Mouse (Mus musculus): ENCODE measurements around the gene Sec14l5. TPM values are rescaled to one million over a fixed set of nuclear protein-coding genes. Genes with fewer than 3 reads are reported as not detected.
A peak's percentile ranks its signal among the peaks of the same experiment; 100 is the strongest.

Gene Sec14l5
- polyA plus RNA-seq, 1 experiment from 2014 or later = 0.04 TPM

DNA sequence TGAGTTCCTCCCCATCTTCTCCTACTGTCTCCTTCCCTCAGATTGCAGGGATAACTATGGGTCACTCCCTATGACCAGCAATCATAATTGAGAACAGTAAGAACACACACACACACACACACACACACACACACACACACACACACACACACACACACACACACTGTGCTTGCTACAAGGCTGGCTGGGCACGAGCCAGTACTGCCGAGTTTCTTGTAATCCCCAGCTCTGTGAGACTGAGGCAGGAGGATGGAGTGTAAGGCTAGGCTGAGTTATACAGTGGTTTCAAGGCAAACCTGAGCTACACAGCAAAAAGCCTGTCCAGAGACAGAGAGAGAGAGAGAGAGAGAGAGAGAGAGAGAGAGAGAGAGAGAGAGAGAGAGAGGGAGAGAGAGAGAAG lies 16.7 kb upstream of the Sec14l5 start:
- H3K9me3 ChIP-seq (replicated peaks; ENCODE audit: control insufficient read depth, low read length) = no peaks in the 10 kb centered on the region
- no peaks in the 10 kb centered on the region; the same call in 1 of the 2 replicates for H3K4me1 ChIP-seq (ENCODE audit: control insufficient read depth, low read depth, low read length)
- H3K4me3 ChIP-seq (ENCODE audit: low read depth, low read length) = no peak overlapping the region
- no peak overlapping the region for H3K9ac ChIP-seq (ENCODE audit: low read depth, low read length)
- no peaks in the 10 kb centered on the region for H3K36me3 ChIP-seq (ENCODE audit: control insufficient read depth, insufficient read depth)
- 22% methylated on average over 2 of the region's 2 CpGs for WGBS (ENCODE audit: insufficient replicate concordance)
- no peak overlapping the region for H3K4me2 ChIP-seq (ENCODE audit: low read depth, low read length)
- no peak for ATAC-seq (ENCODE audit: low read depth)
- peaks cover 29% of the 10 kb centered on the region for H3K27me3 ChIP-seq (ENCODE audit: control insufficient read depth, insufficient read depth, low read depth, low read length)
- no peak overlapping the region for H3K27ac ChIP-seq (ENCODE audit: low read length)

DNA sequence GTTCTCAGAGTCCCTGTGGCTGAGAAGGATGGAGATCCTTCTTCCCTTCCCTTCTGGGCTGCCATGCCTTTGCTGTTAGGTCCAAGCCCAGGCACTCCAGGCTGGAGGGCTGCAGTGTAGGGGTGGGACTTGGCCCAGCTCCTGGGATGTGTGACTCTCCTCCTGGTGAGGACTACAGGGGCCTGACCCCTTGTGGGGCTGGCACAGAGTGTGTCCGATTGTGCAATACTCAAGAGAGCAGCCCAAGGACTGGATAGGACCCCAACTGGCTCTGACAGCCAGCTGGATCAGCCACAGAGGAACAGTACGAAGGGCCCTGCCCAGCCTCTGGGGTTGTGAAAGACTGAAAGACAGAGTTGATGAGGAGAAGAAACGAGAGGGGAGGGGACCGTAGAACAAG lies 16.1 kb upstream of the Sec14l5 start:
- Histone ChIP-seq H3K9ac (ENCODE audit: low read depth, low read length) (no peak overlapping the region), H3K27ac (ENCODE audit: low read length) (no peak overlapping the region), H3K9me3 (replicated peaks; ENCODE audit: control insufficient read depth, low read length) (no peaks in the 10 kb centered on the region), H3K4me2 (ENCODE audit: low read depth, low read length) (no peak overlapping the region), H3K36me3 (ENCODE audit: control insufficient read depth, insufficient read depth) (no peaks in the 10 kb centered on the region), H3K4me1 (ENCODE audit: control insufficient read depth, low read depth, low read length) (no peaks in the 10 kb centered on the region; the same call in 1 of the 2 replicates), H3K4me3 (ENCODE audit: low read depth, low read length) (no peak overlapping the region), H3K27me3 (ENCODE audit: control insufficient read depth, insufficient read depth, low read depth, low read length) (peaks cover 29% of the 10 kb centered on the region)
- 22% methylated on average over 4 of the region's 4 CpGs for WGBS (ENCODE audit: insufficient replicate concordance)
- peak; percentile 62 for ATAC-seq (ENCODE audit: low read depth)

DNA sequence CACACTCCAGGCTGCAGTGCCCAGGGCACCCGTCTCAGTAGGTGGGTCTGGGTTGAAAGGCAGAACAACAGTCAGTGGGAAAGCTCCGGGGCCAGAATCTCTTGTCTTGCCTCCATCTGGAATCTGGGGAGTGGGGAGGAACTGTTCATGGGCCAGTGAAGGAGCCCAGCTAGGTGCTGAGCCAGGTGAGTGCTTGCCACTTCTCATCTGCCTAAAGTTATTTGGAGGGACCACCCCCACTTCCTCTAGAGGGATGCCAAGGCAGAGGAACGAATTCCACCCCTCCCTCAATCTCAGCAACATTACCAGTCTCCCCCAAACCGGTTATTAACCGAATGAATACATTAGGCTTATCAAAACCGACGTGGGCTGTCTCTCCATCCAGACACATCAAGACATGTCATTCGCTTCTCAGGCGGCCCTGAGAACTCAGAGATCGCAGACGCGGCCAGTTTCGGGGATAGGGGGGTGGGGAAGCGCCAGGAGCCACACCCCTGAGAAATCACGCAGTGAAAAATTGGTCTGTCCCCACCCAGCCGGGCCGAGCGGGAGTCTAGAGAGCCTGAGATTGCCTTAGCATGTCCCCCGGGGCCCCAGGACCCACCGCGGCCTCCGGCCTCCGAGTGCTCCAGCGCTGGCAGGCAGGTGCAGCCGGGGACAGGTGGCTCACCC lies 15.5 kb upstream of the Sec14l5 start:
- 4% methylated on average over 25 of the region's 25 CpGs for WGBS (ENCODE audit: insufficient replicate concordance)
- Histone ChIP-seq H3K9ac (ENCODE audit: low read depth, low read length) (no peak overlapping the region), H3K9me3 (replicated peaks; ENCODE audit: control insufficient read depth, low read length) (no peaks in the 10 kb centered on the region), H3K27me3 (ENCODE audit: control insufficient read depth, insufficient read depth, low read depth, low read length) (peaks cover 29% of the 10 kb centered on the region), H3K4me1 (ENCODE audit: control insufficient read depth, low read depth, low read length) (peaks cover 4% of the 10 kb centered on the region), H3K4me3 (ENCODE audit: low read depth, low read length) (peak overlapping the region; percentile 56), H3K36me3 (ENCODE audit: control insufficient read depth, insufficient read depth) (no peaks in the 10 kb centered on the region), H3K27ac (ENCODE audit: low read length) (no peak overlapping the region), H3K4me2 (ENCODE audit: low read depth, low read length) (peak overlapping the region; percentile 61)
- no peak for ATAC-seq (ENCODE audit: low read depth)

DNA sequence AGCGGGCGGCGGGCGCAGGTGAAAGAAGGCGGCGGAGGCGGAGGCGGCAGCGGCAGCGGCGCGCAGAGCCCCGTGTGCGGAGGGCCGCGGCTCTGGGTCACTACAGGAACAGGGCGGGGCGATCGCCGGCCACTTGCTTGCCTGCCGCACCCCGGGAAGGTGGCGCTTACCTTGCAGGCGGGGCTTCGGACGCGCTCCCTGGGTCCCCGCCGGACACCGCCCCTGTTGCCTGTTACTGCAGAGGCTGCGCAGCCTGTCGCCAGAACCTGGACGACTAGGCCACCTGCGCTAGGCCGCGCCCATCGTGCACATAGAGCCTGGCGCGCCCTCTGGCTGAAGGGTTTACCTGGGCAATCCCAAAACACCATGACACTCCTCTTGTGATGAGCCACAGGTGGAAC lies 14.5 kb upstream of the Sec14l5 start, which contains the start of gene Ppl:
Gene Ppl (minus strand): TSS at position 21 of the 401 bp plus-strand sequence.
- 1% methylated on average over 35 of the region's 39 CpGs for WGBS (ENCODE audit: insufficient replicate concordance)
- no peak within 1 kb of the TSS for H3K27ac ChIP-seq (ENCODE audit: low read length)
- ATAC-seq (ENCODE audit: low read depth) = peak; percentile 81
- no peak within 1 kb of the TSS for H3K9ac ChIP-seq (ENCODE audit: low read depth, low read length)
- peaks cover 29% of the 10 kb centered on the region for H3K27me3 ChIP-seq (ENCODE audit: control insufficient read depth, insufficient read depth, low read depth, low read length)
- no peaks in the 10 kb centered on the region for H3K36me3 ChIP-seq (ENCODE audit: control insufficient read depth, insufficient read depth)
- peak within 1 kb of the TSS; percentile 56 for H3K4me3 ChIP-seq (ENCODE audit: low read depth, low read length)
- no peaks in the 10 kb centered on the region for H3K9me3 ChIP-seq (replicated peaks; ENCODE audit: control insufficient read depth, low read length)
- peaks cover 7% of the 10 kb centered on the region for H3K4me1 ChIP-seq (ENCODE audit: control insufficient read depth, low read depth, low read length)
- H3K4me2 ChIP-seq (ENCODE audit: low read depth, low read length) = peak within 1 kb of the TSS; percentile 61

DNA sequence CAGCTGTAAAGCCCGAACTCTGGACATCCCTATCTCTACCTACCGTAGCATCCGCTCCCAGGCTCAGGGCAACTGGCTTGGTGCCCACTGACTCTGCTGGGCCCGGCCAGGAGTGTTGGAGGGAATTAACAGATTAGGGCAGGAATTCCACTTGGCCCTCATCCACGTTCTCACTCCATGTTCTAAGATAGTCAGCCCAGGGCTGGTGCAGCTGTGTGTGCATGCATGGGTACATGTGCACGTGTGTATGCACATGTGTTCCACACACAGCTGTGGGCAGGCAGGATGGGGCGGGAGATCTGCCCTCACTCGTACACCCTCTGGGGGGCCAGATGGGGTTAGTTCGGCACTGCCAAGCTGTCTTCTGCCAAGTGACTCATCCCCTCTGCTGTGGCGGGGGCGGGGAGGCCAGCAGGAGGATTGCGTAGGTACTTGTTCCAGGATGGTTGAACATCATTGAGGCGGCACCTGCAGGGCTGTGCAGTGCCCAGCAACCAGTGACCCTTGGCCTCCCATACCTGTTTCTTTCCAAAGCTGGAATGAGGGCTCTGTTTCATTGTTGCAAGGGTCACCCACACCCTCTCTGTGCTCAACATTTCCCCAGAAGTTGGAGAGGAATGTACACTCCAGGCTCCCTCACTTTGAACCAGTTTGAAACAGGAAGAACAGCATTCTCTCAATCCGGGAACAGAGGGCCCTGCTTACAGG lies 12.1 kb upstream of the Sec14l5 start:
- Histone ChIP-seq H3K4me1 (ENCODE audit: control insufficient read depth, low read depth, low read length) (peaks cover 7% of the 10 kb centered on the region), H3K9me3 (replicated peaks; ENCODE audit: control insufficient read depth, low read length) (no peaks in the 10 kb centered on the region), H3K9ac (ENCODE audit: low read depth, low read length) (no peak overlapping the region), H3K4me2 (ENCODE audit: low read depth, low read length) (no peak overlapping the region), H3K36me3 (ENCODE audit: control insufficient read depth, insufficient read depth) (no peaks in the 10 kb centered on the region), H3K4me3 (ENCODE audit: low read depth, low read length) (no peak overlapping the region), H3K27me3 (ENCODE audit: control insufficient read depth, insufficient read depth, low read depth, low read length) (peaks cover 29% of the 10 kb centered on the region), H3K27ac (ENCODE audit: low read length) (no peak overlapping the region)
- 61% methylated on average over 14 of the region's 14 CpGs for WGBS (ENCODE audit: insufficient replicate concordance)
- no peak for ATAC-seq (ENCODE audit: low read depth)

DNA sequence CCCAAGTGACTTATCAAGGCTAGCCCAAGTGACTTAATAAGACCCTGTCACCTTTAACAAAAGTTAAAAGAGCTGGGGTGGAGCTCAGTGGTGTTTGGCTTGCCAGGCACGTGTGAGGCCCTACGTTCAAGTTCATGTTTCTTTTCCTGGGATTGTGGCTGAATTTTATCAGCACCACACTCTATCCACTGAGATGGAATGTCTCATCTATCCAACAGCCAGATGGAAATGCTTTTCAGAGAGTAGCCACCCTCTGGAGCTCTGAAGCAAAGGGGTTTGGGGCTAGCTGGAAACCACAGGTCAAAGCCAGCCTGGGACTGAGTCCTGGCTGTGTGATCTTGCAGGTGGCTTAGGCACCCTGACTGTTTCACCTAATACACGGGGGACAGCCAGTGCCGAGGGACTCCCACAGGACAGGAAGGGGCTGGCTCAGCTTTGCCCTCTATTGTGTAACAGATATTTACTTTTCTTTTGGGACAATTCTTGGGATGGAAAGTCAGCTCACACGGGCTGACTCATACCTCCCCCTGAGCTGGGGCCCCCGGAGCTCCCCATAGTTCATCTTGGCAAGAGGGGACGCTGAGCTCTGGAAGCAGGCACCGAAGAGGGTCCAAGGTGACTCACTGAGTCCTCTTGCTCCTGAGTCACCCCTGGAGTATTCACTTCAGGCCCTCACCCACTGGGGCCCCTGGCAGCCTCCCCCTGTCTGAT lies 11.2 kb upstream of the Sec14l5 start:
- peaks cover 7% of the 10 kb centered on the region for H3K4me1 ChIP-seq (ENCODE audit: control insufficient read depth, low read depth, low read length)
- H3K9me3 ChIP-seq (replicated peaks; ENCODE audit: control insufficient read depth, low read length) = no peaks in the 10 kb centered on the region
- no peak overlapping the region for H3K4me3 ChIP-seq (ENCODE audit: low read depth, low read length)
- H3K27me3 ChIP-seq (ENCODE audit: control insufficient read depth, insufficient read depth, low read depth, low read length) = peaks cover 26% of the 10 kb centered on the region
- no peak overlapping the region for H3K9ac ChIP-seq (ENCODE audit: low read depth, low read length)
- no peak overlapping the region for H3K27ac ChIP-seq (ENCODE audit: low read length)
- H3K4me2 ChIP-seq (ENCODE audit: low read depth, low read length) = no peak overlapping the region
- ATAC-seq (ENCODE audit: low read depth) = peak; percentile 28; the same call in 1 of the 2 replicates
- no peaks in the 10 kb centered on the region for H3K36me3 ChIP-seq (ENCODE audit: control insufficient read depth, insufficient read depth)
- 43% methylated on average over 8 of the region's 8 CpGs for WGBS (ENCODE audit: insufficient replicate concordance)

DNA sequence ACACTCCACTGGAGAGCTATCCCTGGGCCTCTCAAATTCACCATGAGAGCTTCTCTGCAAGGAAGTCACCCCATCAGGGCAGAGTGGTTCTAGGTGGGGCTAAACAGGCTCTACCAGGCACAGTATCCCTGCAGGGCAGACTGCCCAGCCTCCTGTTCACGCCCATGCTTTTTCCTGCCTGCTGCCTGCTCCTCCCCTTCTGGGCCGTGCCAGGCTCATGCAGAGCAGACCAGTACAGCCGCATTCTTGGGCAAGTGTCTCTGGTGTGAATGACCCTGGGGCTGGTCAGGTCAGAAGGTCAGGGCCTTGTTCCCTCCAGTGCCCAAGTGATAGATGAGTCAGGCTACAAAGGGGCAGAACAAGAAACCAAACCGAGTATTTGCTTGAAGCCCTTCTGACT lies 10.4 kb upstream of the Sec14l5 start:
- Histone ChIP-seq H3K4me1 (ENCODE audit: control insufficient read depth, low read depth, low read length) (peaks cover 7% of the 10 kb centered on the region), H3K27ac (ENCODE audit: low read length) (no peak overlapping the region), H3K4me2 (ENCODE audit: low read depth, low read length) (no peak overlapping the region), H3K9me3 (replicated peaks; ENCODE audit: control insufficient read depth, low read length) (no peaks in the 10 kb centered on the region), H3K27me3 (ENCODE audit: control insufficient read depth, insufficient read depth, low read depth, low read length) (peaks cover 18% of the 10 kb centered on the region), H3K9ac (ENCODE audit: low read depth, low read length) (no peak overlapping the region), H3K36me3 (ENCODE audit: control insufficient read depth, insufficient read depth) (no peaks in the 10 kb centered on the region), H3K4me3 (ENCODE audit: low read depth, low read length) (no peak overlapping the region)
- no peak for ATAC-seq (ENCODE audit: low read depth)
- 27% methylated on average over 4 of the region's 4 CpGs for WGBS (ENCODE audit: insufficient replicate concordance)

DNA sequence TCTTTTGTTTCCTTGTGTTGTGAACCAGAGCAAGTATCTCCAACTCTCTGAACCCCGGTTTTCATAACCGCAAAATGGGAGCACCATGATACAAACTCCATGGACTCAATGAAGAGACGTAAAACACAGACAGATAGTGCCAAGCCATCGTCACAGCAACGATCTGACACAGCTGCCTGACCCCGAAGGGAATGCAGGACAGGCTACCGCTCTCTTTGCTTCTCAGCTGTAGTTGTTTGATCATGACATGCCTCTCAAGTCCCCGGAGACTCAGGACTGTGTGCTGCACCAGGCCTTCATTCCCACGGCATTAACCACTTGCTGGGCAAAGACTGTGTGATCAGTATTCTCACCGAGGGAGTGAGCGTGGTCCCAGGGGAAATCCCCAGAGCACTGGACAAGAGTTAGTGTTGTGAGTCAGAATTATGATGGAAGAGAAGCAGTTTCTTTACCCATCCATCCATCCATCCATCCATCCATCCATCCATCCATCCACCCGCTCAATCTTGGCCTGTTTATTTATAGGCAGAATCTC lies 9.8 kb upstream of the Sec14l5 start:
- no peak overlapping the region for H3K27ac ChIP-seq (ENCODE audit: low read length)
- H3K36me3 ChIP-seq (ENCODE audit: control insufficient read depth, insufficient read depth) = no peaks in the 10 kb centered on the region
- peaks cover 7% of the 10 kb centered on the region for H3K4me1 ChIP-seq (ENCODE audit: control insufficient read depth, low read depth, low read length)
- ATAC-seq (ENCODE audit: low read depth) = no peak
- peaks cover 13% of the 10 kb centered on the region for H3K27me3 ChIP-seq (ENCODE audit: control insufficient read depth, insufficient read depth, low read depth, low read length)
- H3K4me3 ChIP-seq (ENCODE audit: low read depth, low read length) = no peak overlapping the region
- no peaks in the 10 kb centered on the region for H3K9me3 ChIP-seq (replicated peaks; ENCODE audit: control insufficient read depth, low read length)
- WGBS (ENCODE audit: insufficient replicate concordance) = 69% methylated on average over 12 of the region's 12 CpGs
- no peak overlapping the region for H3K4me2 ChIP-seq (ENCODE audit: low read depth, low read length)
- H3K9ac ChIP-seq (ENCODE audit: low read depth, low read length) = no peak overlapping the region
